Mouse (Mus musculus) MEL (cell line): ENCODE measurements around the gene Arl15. TPM values are rescaled to one million over a fixed set of nuclear protein-coding genes. Genes with fewer than 3 reads are reported as not detected.

Experiments used
- DNase-seq: peaks from one replicate; pipeline ENCODE4 v3.0.0; 2011; ENCODE audit warnings: low read depth, low spot score
- H3K27ac ChIP-seq: 2 replicates; pipeline ENCODE4 v1.5.1; 2012; ENCODE audit warnings: low read depth, mild to moderate bottlenecking, control low read depth, low read length, moderate library complexity; ENCODE audit not compliant: control insufficient read depth
- H3K27me3 ChIP-seq, 2 experiments: fragments of 150-350 bp in 1 of 2; sonication (generic) in 1 of 2; 2 replicates each; pipeline ENCODE4 v1.6.1; 2012; ENCODE audit warnings: low read length in 2 of 2, mild to moderate bottlenecking in 2 of 2, improper control_type of control experiment in 1 of 2, moderate library complexity in 1 of 2; ENCODE audit not compliant: insufficient read depth in 2 of 2, control insufficient read depth in 1 of 2
- H3K36me3 ChIP-seq, 2 experiments: 2 replicates each; pipeline ENCODE4 v1.6.1; 2012 to 2014; ENCODE audit warnings: low read length in 2 of 2, improper control_type of control experiment in 1 of 2, inconsistent platforms in 1 of 2, mild to moderate bottlenecking in 1 of 2; ENCODE audit not compliant: insufficient read depth in 2 of 2, control insufficient read depth in 1 of 2
- H3K4me1 ChIP-seq, 2 experiments: fragments of 150-350 bp in 1 of 2; sonication (generic) in 1 of 2; 2 replicates each; pipeline ENCODE4 v1.6.1; 2012; ENCODE audit warnings: low read length in 2 of 2, improper control_type of control experiment in 1 of 2, mild to moderate bottlenecking in 1 of 2; ENCODE audit not compliant: insufficient read depth in 2 of 2, control insufficient read depth in 1 of 2
- H3K4me3 ChIP-seq, 2 experiments: fragments of 150-350 bp in 1 of 2; sonication (generic) in 1 of 2; 2 replicates each; pipeline ENCODE4 v1.5.1; 2012; ENCODE audit warnings: low read depth in 2 of 2, low read length in 2 of 2, mild to moderate bottlenecking in 2 of 2, moderate library complexity in 2 of 2, control low read depth in 1 of 2, improper control_type of control experiment in 1 of 2; ENCODE audit not compliant: control insufficient read depth in 1 of 2, insufficient read depth in 1 of 2
- H3K79me2 ChIP-seq: 2 replicates; pipeline ENCODE4 v1.6.1; 2012; ENCODE audit warnings: mild to moderate bottlenecking, low read length, moderate library complexity; ENCODE audit not compliant: control insufficient read depth, poor library complexity, insufficient read depth
- H3K9ac ChIP-seq: 2 replicates; pipeline ENCODE4 v1.6.1; 2012; ENCODE audit warnings: low read depth, mild to moderate bottlenecking, control low read depth, low read length, moderate library complexity; ENCODE audit not compliant: control insufficient read depth, poor library complexity, severe bottlenecking
- H3K9me3 ChIP-seq: fragments of 150-350 bp; sonication (generic); replicated peaks from 2 replicates; pipeline ENCODE4 v1.6.1; 2012; ENCODE audit warnings: mild to moderate bottlenecking, low read length, improper control_type of control experiment, moderate library complexity; ENCODE audit not compliant: insufficient read depth
- BHLHE40 ChIP-seq: IDR thresholded peaks from 2 replicates; pipeline ENCODE4 v1.6.1; 2012; ENCODE audit warnings: low read depth, mild to moderate bottlenecking, inconsistent platforms, low read length, improper control_type of control experiment, borderline replicate concordance
- CHD2 ChIP-seq: IDR thresholded peaks from 2 replicates; pipeline ENCODE4 v1.6.1; 2011; ENCODE audit warnings: low read length, improper control_type of control experiment
- GATA1 ChIP-seq: IDR thresholded peaks from 2 replicates; pipeline ENCODE4 v1.6.1; 2011; ENCODE audit warnings: low read depth, low read length, improper control_type of control experiment
- HCFC1 ChIP-seq: IDR thresholded peaks from 2 replicates; pipeline ENCODE4 v1.6.1; 2012; ENCODE audit warnings: low read depth, mild to moderate bottlenecking, inconsistent platforms, low read length, improper control_type of control experiment, moderate library complexity
- JUND ChIP-seq: IDR thresholded peaks from 2 replicates; pipeline ENCODE4 v1.6.1; 2011; ENCODE audit warnings: low read depth, mild to moderate bottlenecking, improper control_type of control experiment, low read length
- MAFK ChIP-seq: IDR thresholded peaks from 2 replicates; pipeline ENCODE4 v1.6.1; 2011; ENCODE audit warnings: low read depth, mild to moderate bottlenecking, low read length, improper control_type of control experiment, borderline replicate concordance
- MXI1 ChIP-seq: IDR thresholded peaks from 2 replicates; pipeline ENCODE4 v1.6.1; 2011; ENCODE audit warnings: mild to moderate bottlenecking, low read depth, low read length, improper control_type of control experiment
- NELFE ChIP-seq: IDR thresholded peaks from 2 replicates; pipeline ENCODE4 v1.6.1; 2011; ENCODE audit warnings: low read depth, low read length, improper control_type of control experiment
- POLR2A ChIP-seq, 2 experiments: IDR thresholded peaks; 2 replicates each; pipeline ENCODE4 v1.6.1; 2011 to 2012; ENCODE audit warnings: low read length in 2 of 2, mild to moderate bottlenecking in 2 of 2, control low read depth in 1 of 2, improper control_type of control experiment in 1 of 2, low read depth in 1 of 2, moderate library complexity in 1 of 2; ENCODE audit not compliant: control insufficient read depth in 1 of 2, insufficient read depth in 1 of 2, poor library complexity in 1 of 2
- POLR2AphosphoS2 ChIP-seq: IDR thresholded peaks from 2 replicates; pipeline ENCODE4 v1.6.1; 2011; ENCODE audit warnings: low read length, improper control_type of control experiment
- TAL1 ChIP-seq: IDR thresholded peaks from 2 replicates; pipeline ENCODE4 v1.6.1; 2012; ENCODE audit warnings: mild to moderate bottlenecking, inconsistent platforms, low read length, moderate library complexity, mixed read lengths
- USF1 ChIP-seq: IDR thresholded peaks from 2 replicates; pipeline ENCODE4 v1.6.1; 2014; ENCODE audit warnings: low read depth, mild to moderate bottlenecking, inconsistent platforms, low read length, improper control_type of control experiment, moderate library complexity
- USF2 ChIP-seq, 2 experiments: IDR thresholded peaks; 2 replicates each; pipeline ENCODE4 v1.6.1; 2011 to 2012; ENCODE audit warnings: improper control_type of control experiment in 2 of 2, low read length in 2 of 2, borderline replicate concordance in 1 of 2, inconsistent platforms in 1 of 2, low read depth in 1 of 2, mild to moderate bottlenecking in 1 of 2; ENCODE audit not compliant: insufficient read depth in 1 of 2
- ZKSCAN1 ChIP-seq: IDR thresholded peaks from 2 replicates; pipeline ENCODE4 v1.6.1; 2012; ENCODE audit warnings: low read depth, mild to moderate bottlenecking, inconsistent platforms, low read length, improper control_type of control experiment, moderate library complexity
- ZMIZ1 ChIP-seq: IDR thresholded peaks from 2 replicates; pipeline ENCODE4 v1.6.1; 2012; ENCODE audit warnings: low read depth, mild to moderate bottlenecking, inconsistent platforms, low read length, improper control_type of control experiment, moderate library complexity
- polyA plus RNA-seq, 2 experiments: library from polyadenylated mRNA; stranded (reverse) in 1 of 2; unstranded in 1 of 2; fragments of >175 nt in 1 of 2; fragments of >200 nt in 1 of 2; gene quantifications; 2 replicates each; pipeline versions ENCODE4 v1.2.1 to v1.2.4; 2012; ENCODE audit warnings: low replicate concordance in 2 of 2, low read depth in 1 of 2; ENCODE audit not compliant: insufficient read length in 2 of 2, insufficient read depth in 1 of 2, missing spikeins in 1 of 2
- total RNA-seq: library from RNA; depleted of rRNA; stranded (reverse); fragments of 300-350 nt; gene quantifications from 2 replicates; pipeline ENCODE4 v1.2.3, GENCODE M21; 2012

Gene Arl15
- total and polyA plus RNA-seq, 3 experiments: 3.6 to 5.8 TPM; not detected in 1

DNA sequence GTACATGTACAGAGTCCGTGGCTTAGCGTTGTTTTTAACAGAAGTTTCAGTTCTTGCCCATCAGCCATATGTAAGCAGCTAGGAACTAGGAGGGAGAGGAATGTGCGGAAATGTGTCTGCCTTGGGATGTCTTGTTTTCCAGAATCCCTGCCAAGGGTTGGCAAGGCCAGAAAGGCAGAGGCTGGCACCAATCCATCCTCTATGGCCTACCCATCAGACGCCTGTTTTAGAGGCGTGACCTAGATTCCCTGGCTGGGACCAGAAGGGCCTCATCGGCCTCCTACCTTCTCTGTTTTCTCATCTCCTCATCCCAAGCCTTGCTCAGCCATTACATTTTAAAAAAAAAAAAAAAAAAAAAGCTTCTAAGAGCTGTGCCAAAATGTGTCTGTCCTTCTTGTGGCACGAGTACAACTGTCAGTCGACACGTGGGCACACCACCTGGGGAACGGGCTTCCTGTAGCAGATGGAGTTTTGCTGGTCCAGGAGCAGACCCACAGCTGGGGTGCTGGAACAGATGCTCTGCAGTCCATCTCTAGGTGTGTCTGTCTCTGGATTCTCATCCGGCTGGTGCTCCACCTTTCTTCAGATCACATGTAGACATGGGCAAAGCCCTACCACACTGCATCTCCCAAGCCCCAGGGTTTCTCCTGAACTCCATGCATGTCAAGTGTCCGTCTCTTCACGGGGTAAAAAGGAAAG, 192.7 kb downstream of the Arl15 start:
- TF ChIP-seq NELFE (no peak), HCFC1 (no peak), POLR2A (IDR thresholded peaks at IDR 0.05; ENCODE audit: control insufficient read depth in 1 of 2, insufficient read depth in 1 of 2, low read depth in 1 of 2, low read length in 2 of 2, poor library complexity in 1 of 2) (no peak), USF1 (no peak), ZKSCAN1 (no peak), MAFK (no peak), BHLHE40 (no peak), CHD2 (no peak), MXI1 (no peak), TAL1 (no peak)
- no peak for DNase-seq
- no peaks in the 10 kb centered on the region for H3K9me3 ChIP-seq
- no peak overlapping the region for H3K4me3 ChIP-seq
- H3K79me2 ChIP-seq: no peaks in the 10 kb centered on the region
- H3K4me1 ChIP-seq: no peaks in the 10 kb centered on the region
- H3K27me3 ChIP-seq: no peaks in the 10 kb centered on the region
- H3K36me3 ChIP-seq: no peaks in the 10 kb centered on the region
- no peak overlapping the region for H3K9ac ChIP-seq
- H3K27ac ChIP-seq: no peak overlapping the region

DNA sequence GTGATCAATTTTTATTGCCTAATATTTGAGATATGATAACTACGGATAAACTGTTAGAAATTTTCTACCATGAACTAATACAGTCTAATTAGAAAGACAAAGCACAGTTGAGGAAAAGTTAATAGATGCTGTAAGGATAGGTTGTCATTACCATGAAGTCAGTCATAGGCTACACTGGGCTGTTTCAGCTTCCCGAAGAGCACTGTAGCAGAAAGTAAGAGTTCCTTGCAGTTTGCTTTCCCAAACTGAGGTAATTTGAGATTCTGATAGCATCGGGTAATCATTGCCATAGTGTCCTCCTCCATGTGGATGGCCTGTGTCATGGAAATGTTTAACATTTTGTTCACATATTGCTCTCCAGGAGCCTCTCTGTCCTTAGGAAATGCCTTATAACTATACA, 195.9 kb downstream of the Arl15 start:
- TF ChIP-seq BHLHE40 (no peak), GATA1 (no peak), ZKSCAN1 (no peak), ZMIZ1 (no peak), TAL1 (no peak), POLR2AphosphoS2 (no peak), USF2 (IDR thresholded peaks at IDR 0.05; ENCODE audit: borderline replicate concordance in 1 of 2, insufficient read depth in 1 of 2, low read depth in 1 of 2, low read length in 2 of 2) (no peak), JUND (no peak)
- Histone ChIP-seq H3K79me2 (no peaks in the 10 kb centered on the region), H3K9me3 (no peaks in the 10 kb centered on the region), H3K27me3 (no peaks in the 10 kb centered on the region), H3K4me3 (no peak overlapping the region), H3K9ac (no peak overlapping the region), H3K36me3 (no peaks in the 10 kb centered on the region), H3K4me1 (no peaks in the 10 kb centered on the region), H3K27ac (no peak overlapping the region)
- no peak for DNase-seq
